Mouse (Mus musculus) layer of hippocampus, adult 18-20 months (tissue): ENCODE measurements around the gene Cyp2b23. TPM values are rescaled to one million over a fixed set of nuclear protein-coding genes. Genes with fewer than 3 reads are reported as not detected.
"Not testable (repeated sequence)": the region's sequence is repeated elsewhere in the genome, so short reads cannot be mapped to it uniquely, and the experiment has no call there.

Experiments
- DNase-seq, 2 experiments: peaks; one replicate each; pipeline ENCODE4 v3.0.0; 2022; ENCODE audit warnings: low spot score in 2 of 2
- long read RNA-seq: library from polyadenylated mRNA; stranded (forward); transcript quantifications from one replicate; pipeline ENCODE4 v2.0.0, GENCODE M21; 2021
- total RNA-seq, 2 experiments: library from RNA; stranded (reverse); gene quantifications; 2 replicates each; pipeline ENCODE4 v1.2.3; 2021

Gene Cyp2b23
- total RNA-seq = not detected
- long read RNA-seq = 0 reads

- no peak for DNase-seq
Observed at GRCm38 (mm10) chr7:26686337-26686736, at the start of gene Cyp2b23. Gene Cyp2b23 (minus strand): TSS chr7:26686437.

- no peak for DNase-seq
Observed at GRCm38 (mm10) chr7:26711061-26711460, 24.8 kb upstream of the Cyp2b23 start.

- DNase-seq = no peak
Observed at GRCm38 (mm10) chr7:26707061-26707460, 20.8 kb upstream of the Cyp2b23 start.

GRCm38 (mm10) chr7:26706191-26706590, 20.0 kb upstream of the Cyp2b23 start:
- not testable (repeated sequence) for DNase-seq

- no peak for DNase-seq
Observed at GRCm38 (mm10) chr7:26700151-26700550, 13.9 kb upstream of the Cyp2b23 start.

- DNase-seq = no peak
Observed at GRCm38 (mm10) chr7:26685713-26686112, 524 bp downstream of the Cyp2b23 start.

- not testable (repeated sequence) for DNase-seq
Observed at GRCm38 (mm10) chr7:26667466-26667865, 18.8 kb downstream of the Cyp2b23 start.

GRCm38 (mm10) chr7:26666011-26666410, 20.2 kb downstream of the Cyp2b23 start:
- DNase-seq = no peak

GRCm38 (mm10) chr7:26618364-26618763, 67.9 kb downstream of the Cyp2b23 start, which contains the start of gene Vmn1r185:
Gene Vmn1r185 (minus strand): TSS chr7:26618464.
- not testable (repeated sequence) for DNase-seq

Other genes with a start within 250 kb of the Cyp2b23 start
- not detected for gene Nlrp9a, start 151.4 kb downstream of the Cyp2b23 start, total RNA-seq
- not detected for gene Vmn1r185, start 68.0 kb downstream of the Cyp2b23 start, total RNA-seq
- not detected for gene Cyp2b19, start 70.7 kb upstream of the Cyp2b23 start, total RNA-seq
- gene Cyp2g1, start 122.5 kb upstream of the Cyp2b23 start, total RNA-seq = not detected
- not detected for gene Cyp2a5, start 148.9 kb upstream of the Cyp2b23 start, total RNA-seq